Mouse (Mus musculus) kidney, adult 2 months (tissue): ENCODE measurements at regions not wholly inside any gene's neighbourhood (a gene's known extent, or its start where the extent isn't known, plus 50 kb on each side); places are given as distances from the start of the nearest gene placed in this dataset.

Experiments
- CTCF ChIP-seq: fragments of 200-500 bp; conservative IDR thresholded peaks from 2 replicates; pipeline ENCODE4 v1.5.1; 2011; ENCODE audit warnings: low read depth, mild to moderate bottlenecking, control low read depth, low read length, moderate library complexity, mixed read lengths; ENCODE audit not compliant: insufficient read depth, insufficient read length
- POLR2A ChIP-seq: fragments of 200-500 bp; IDR thresholded peaks from one replicate; pipeline ENCODE4 v1.6.1; 2011; ENCODE audit warnings: low read depth, low read length, control low read depth

GRCm38 (mm10) chr2:75324146-75324749, 334.8 kb upstream of the Hnrnpa3 start:
- TF ChIP-seq CTCF (no peak), POLR2A (no peak)
